Mouse (Mus musculus): ENCODE data around the gene Rasgef1c.

The Rasgef1c gene

DNA sequence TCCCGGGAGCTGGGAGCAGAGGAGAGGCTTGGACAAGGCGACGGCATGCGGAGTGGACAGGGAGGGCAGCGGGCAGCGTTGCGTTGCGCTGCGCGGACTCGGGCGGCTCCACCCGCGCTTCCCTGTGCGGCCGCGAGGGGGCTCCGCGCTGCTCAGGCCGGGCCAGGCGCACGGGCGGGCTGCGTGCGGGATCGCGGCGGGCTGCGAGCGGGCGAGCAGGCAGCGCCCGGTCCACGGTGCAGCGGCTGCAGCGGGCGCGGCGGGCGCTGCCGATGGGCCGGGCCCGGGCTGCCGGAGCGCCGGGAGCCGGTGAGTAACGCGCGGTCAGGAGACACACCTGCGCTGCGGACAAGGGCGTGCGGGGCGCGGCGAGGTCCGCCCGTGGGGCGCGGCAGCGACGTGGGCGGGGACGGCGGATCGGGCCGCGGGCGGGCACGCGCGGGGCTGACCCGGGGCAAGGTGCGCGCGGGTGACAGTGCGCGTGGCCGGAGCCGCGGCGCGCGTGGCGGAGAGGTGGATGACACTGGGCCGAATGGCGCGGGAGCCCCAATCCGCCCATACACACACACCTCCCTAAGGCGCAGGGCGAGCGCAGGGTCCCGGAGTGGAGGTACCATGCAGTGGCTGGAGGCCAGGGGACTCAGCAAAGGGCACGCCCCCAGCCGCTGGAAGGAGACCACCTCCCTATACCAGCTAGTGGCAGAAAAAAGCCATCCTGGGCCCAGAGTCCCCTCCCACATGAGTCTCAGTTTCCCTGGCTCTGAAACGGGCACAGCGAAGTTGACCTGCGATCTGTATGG, at the start of gene Rasgef1c:
TSS of gene Rasgef1c (plus strand) at position 177 of the 800 bp plus-strand sequence.
- DNase-seq (ENCODE audit: low spot score) = peak; percentile 34

- no peak for DNase-seq (ENCODE audit: low spot score)
Measured at GRCm38 (mm10) chr11:49855144-49855543, 46.5 kb upstream of the Rasgef1c start.

GRCm38 (mm10) chr11:49861139-49861538, 40.5 kb upstream of the Rasgef1c start:
- DNase-seq (ENCODE audit: low spot score) = no peak

DNA sequence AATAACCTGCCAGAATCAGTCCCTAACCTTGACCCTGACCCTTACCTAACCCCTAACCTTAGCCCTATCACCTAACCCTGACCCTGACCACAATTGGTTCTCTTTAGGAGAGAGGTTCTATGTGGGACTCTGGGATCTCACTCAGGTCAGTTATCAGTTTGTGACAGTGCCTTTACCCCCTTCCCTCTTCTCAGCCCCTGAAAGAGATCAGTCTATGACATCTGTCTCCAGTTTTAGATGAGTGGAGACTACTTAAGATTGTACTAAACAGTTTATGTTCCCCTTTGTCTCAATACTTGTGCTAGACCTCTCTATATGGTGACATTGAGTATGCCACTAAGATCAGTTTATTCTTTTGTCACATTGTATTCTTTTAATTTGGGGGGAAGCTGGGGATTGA, 37.7 kb upstream of the Rasgef1c start:
- DNase-seq (ENCODE audit: low spot score) = no peak

GRCm38 (mm10) chr11:49867320-49867719, 34.3 kb upstream of the Rasgef1c start:
- DNase-seq (ENCODE audit: low spot score) = no peak

DNA sequence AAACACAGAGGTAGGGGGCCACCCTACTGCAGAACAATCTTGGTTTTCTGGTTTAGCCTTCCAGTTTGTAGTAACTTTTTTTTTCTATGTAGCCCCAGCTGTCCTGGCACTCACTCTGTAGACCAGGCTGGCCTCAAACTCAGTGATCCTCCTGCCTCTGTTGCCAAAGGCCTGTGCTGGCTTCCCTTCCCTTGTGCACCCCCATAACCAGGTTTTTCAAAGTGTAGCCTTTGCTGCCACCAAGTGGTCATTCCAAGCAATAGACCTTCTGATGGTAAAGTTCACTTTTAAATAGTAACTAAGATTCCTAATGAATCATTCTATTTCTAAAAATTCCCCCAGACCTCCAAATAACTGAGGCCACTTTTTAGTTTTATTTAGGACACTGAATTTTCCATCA, 31.9 kb upstream of the Rasgef1c start:
- peak; percentile 55 for DNase-seq (ENCODE audit: low spot score)

DNA sequence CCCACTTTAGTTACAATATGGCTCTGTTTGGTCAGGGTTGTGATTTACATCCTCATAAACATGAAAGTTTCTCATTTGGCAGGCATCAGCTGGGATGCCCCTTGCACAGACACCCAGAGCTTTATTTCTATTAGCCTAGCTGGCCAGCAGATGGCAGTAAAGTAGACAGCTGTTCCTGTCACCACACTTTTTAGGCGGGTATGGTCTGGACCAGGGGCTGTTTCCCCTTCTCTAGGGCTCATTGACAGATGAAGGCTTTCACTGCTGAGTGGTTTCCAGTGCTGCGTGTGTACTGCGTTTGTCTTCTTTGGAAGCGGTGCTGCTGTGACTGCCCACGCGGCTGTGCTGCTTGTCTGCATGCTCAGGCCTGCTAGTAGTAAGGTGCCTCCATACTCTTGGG, 29.7 kb upstream of the Rasgef1c start:
- peak; percentile 17 for DNase-seq (ENCODE audit: low spot score)

- DNase-seq (ENCODE audit: low spot score) = no peak
Measured at GRCm38 (mm10) chr11:49872779-49873178, 28.9 kb upstream of the Rasgef1c start.

DNA sequence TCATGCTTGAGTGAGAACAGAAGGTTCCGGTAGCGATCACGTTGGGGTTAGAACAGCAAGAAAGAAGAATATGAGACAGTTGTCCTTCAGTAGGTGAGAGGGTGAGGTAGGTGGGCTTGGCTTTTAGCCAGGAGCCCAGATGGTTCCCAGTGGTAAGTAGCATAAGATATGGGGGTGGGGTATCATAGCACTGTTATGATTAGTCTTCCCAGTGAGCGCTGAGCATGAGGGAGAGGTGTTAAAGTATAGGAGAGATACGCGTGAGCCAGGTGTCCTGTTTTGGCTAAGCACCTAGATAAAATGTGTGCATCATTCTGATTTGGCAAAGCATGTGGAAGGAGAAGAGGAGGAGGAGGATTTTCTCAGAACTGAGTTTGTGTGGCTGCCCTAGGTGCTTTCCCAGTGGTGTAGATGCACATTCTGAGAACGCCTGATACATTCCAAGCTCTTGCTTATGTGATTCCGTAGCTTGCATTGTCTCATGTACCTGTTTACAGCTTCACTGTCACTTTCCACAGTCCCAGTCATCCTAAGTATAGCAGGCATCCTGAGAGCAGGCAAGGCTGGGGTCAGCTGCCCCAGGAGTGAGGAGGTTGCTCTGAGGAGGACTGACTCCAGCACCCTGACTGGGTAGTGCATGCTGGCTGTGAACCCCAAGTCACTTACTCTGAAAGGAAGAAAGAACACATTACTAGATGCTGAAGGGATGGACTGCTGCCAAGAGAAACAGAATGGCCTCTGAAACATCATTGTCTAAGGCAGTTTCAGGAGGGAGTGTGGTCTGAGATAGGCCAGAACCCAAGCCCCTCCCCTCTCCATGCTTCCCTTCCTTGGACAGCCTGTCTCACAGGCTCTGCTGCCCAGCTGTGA, 24.5 kb upstream of the Rasgef1c start:
- peak; percentile 30 for DNase-seq (ENCODE audit: low spot score)

GRCm38 (mm10) chr11:49879950-49880642, 21.5 kb upstream of the Rasgef1c start:
- peak; percentile 49 for DNase-seq (ENCODE audit: low spot score)

DNA sequence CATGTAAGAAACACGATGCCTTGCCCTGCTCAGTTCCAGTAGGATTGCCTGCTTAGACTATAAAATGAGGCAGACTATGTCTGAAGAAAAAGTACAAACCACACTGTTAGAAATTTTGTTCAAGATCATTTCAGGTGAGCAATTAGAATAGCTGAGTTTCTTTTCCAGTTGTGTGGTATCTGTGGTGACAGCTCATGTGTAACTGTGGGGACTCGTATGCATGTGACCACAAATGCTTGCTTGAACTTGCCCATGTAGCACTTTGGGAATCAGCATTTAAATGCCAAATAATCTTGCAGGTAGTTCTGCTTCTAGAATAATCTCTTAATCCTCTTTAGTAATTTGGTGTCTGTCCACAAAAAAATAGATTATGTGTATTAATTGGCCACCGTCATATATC, 18.2 kb upstream of the Rasgef1c start:
- no peak for DNase-seq (ENCODE audit: low spot score)

DNA sequence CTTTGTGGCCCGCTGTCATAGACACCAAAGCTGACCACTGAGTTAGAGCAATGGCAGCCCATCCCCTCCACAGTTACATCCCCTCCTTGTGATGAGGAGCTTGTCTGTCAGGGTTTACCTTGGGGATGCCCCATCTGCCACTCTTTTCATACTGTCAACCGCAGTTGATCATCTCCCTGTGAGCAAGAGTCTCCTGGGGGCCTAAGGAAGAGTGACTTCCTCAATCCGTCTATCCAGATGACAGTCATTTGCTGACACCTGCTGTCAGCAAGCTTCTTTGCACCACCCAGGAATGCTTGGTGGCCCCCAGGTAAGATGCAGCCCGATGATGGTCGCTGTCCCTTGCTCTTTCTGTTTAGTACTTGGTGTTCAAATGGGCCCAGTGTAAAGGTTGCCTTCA, 13.2 kb upstream of the Rasgef1c start:
- DNase-seq (ENCODE audit: low spot score) = no peak

DNA sequence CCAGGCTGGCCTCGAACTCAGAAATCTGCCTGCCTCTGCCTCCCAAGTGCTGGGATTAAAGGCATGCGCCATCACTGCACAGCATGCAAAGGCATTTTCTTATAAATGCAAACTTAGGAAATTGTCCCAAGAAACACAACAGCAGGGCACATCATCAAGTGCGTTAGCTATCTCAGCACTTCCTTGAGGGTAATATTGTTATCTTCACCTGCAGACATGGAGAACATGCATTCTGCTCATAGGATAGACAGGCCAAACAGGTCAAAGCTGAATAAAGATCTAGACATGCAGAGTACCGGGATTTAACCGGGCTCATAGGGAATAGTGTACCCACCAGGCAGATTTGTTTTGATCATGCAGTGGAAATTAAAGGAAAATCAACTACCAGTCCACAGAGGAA, 9.6 kb upstream of the Rasgef1c start:
- no peak for DNase-seq (ENCODE audit: low spot score)

DNA sequence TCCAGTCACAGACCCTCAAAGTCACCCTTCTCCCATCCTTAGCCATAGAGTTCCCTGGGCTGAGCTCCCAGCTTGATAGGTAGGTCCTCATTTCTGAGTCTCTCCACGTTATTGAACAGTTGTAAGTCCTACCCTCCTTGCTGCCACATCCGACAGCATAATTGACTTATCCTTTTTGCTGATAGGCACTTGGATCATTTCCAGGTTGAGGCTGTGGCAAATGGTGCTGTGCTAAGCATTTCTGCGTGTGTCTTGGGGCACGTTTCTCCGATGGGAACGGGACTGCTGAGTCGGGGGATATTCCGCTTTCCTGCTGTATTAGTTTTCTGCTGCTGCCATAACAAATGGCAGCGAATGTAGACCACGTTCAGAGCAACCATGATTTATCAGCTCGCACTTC, 7.8 kb upstream of the Rasgef1c start:
- DNase-seq (ENCODE audit: low spot score) = no peak

GRCm38 (mm10) chr11:49895966-49896590, 5.6 kb upstream of the Rasgef1c start:
- no peak for DNase-seq (ENCODE audit: low spot score)

- DNase-seq (ENCODE audit: low spot score) = no peak
Measured at GRCm38 (mm10) chr11:49900043-49900442, 1.6 kb upstream of the Rasgef1c start.

DNA sequence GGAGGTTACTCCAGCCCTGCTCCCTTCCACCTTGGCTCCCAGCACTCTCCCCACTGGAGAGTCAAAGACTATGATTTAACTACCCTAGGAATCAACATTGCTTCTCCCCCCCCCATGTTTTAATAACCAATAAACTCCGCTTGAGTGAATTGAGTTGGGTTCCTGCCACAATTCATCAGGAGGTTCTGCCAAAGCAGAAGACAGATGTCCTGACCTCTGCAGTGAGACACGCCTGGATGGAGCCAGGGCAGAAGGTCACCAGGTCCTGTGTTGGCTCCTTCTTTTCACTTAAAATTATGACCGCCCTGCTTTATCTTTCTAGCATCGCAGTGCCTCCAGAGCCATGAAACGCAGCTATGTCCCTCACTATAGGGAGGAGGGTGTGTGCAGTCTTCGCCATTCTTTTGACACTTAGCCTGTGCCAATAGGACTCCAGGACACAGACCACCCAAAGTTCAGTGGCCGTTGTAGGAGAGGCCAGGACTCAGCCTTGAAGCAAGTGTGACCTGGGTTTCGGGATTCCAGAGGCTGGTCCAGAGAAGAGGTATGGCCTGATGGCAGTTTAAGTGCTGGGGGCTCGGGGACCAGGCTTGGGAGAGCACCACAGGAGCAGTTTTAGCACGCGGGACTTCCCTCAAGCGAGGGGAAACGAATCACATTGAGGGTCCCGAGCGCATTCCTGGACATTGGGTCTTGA, 525 bp upstream of the Rasgef1c start:
- no peak for DNase-seq (ENCODE audit: low spot score)

DNA sequence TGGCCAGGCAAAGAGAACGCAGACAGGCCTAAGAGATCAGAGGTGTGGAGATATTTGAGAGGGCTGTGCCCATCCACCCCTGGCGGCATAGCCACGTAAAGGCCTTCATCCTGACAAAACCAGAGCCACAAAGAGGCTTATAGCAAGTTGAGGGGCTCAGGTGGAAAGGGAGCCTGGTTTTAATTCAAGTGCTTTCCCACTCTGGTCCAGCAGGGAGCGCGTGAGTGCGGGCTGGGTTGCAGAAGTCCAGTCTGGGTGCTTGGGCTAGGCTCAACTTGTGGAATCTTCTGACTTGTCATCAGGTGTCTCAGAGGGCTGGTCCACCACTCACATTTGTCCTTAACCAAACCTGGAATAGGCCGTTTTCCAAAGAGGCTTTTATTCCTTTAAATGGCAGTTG, 1.7 kb downstream of the Rasgef1c start:
- DNase-seq (ENCODE audit: low spot score) = peak; percentile 53

DNA sequence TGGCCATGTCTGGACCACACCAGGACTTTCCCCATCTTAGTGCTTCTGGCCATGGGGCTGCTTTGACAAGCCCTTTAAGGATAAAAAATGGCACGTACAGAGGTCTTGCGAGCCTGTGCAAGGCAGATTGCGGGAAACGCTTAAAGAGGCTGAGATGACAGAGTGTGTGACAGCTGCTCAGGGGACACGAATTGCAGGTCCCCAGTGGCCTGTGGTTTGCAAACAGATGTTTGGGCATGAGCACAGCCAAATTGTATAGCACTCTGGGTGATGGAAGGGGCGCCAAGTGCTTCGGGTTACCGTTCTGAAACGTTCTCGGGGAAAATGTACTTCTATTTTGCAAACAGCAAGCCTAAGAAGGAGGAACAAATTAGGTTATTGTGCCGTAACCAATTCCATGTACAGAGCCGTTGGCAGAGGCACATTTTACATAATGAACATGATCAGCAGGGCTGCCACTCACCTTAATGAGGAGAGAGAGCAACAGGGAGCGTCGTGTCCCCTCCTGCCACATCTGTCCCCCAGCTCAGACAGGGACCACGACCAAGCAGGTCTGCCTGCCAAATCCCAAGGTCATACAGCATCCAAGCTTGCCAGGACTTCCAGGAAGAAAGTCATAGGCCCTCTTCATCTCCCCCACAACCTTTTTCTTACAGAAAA, 17.0 kb downstream of the Rasgef1c start:
- no peak for DNase-seq (ENCODE audit: low spot score)

GRCm38 (mm10) chr11:49919304-49919703, 17.7 kb downstream of the Rasgef1c start:
- no peak for DNase-seq (ENCODE audit: low spot score)

- DNase-seq (ENCODE audit: low spot score) = no peak
Measured at GRCm38 (mm10) chr11:49923539-49923938, 21.9 kb downstream of the Rasgef1c start.

Measured in lung, postnatal 25 days (tissue).